Mouse (Mus musculus): Measurements from ENCODE around the gene Ttll12. TPM values are rescaled to one million over a fixed set of nuclear protein-coding genes. Genes with fewer than 3 reads are reported as not detected.

The Ttll12 gene
- total RNA-seq, 2 experiments from 2014 or later: 55.3 to 111 TPM

GRCm38 (mm10) chr15:83530688-83531087 lies 64.3 kb downstream of the Ttll12 start:
- ATAC-seq (replicated peaks; ENCODE audit: low FRiP score, low TSS enrichment, poor library complexity, severe bottlenecking): no peak

- no peak for ATAC-seq (replicated peaks; ENCODE audit: low FRiP score, low TSS enrichment, poor library complexity, severe bottlenecking)
These were observed 64.7 kb downstream of the Ttll12 start for GRCm38 (mm10) chr15:83530233-83530632.

- ATAC-seq (replicated peaks; ENCODE audit: low FRiP score, low TSS enrichment, poor library complexity, severe bottlenecking): no peak
These were observed 65.2 kb downstream of the Ttll12 start for GRCm38 (mm10) chr15:83529765-83530164.

GRCm38 (mm10) chr15:83528892-83529291 lies 66.1 kb downstream of the Ttll12 start:
- ATAC-seq (replicated peaks; ENCODE audit: low FRiP score, low TSS enrichment, poor library complexity, severe bottlenecking): no peak

- no peak for ATAC-seq (replicated peaks; ENCODE audit: low FRiP score, low TSS enrichment, poor library complexity, severe bottlenecking)
These were observed 67.2 kb downstream of the Ttll12 start for GRCm38 (mm10) chr15:83527747-83528146.

- peak; percentile 43 for ATAC-seq (replicated peaks; ENCODE audit: low FRiP score, low TSS enrichment, poor library complexity, severe bottlenecking)
These were observed 67.9 kb downstream of the Ttll12 start for GRCm38 (mm10) chr15:83527092-83527437.

GRCm38 (mm10) chr15:83526424-83527091 lies 68.4 kb downstream of the Ttll12 start, which contains the start of gene Bik:
Bik (plus strand) TSS chr15:83526862.
- ATAC-seq (replicated peaks; ENCODE audit: low FRiP score, low TSS enrichment, poor library complexity, severe bottlenecking): peak; percentile 66

Other genes with a start within 250 kb of the Ttll12 start
- gene Arfgap3, start 244.9 kb downstream of the Ttll12 start, total RNA-seq (2014; fragmentation: Nextera tagmentation): 25.2 and 32.4 TPM in 2 replicates
- gene Arfgap3, start 244.9 kb downstream of the Ttll12 start, total RNA-seq (2017): 23.1 and 32.1 TPM in 2 replicates
- 86.5 and 107 TPM in 2 replicates for gene Pacsin2, start 130.6 kb downstream of the Ttll12 start, total RNA-seq (2014; fragmentation: Nextera tagmentation)
- gene Pacsin2, start 130.6 kb downstream of the Ttll12 start, total RNA-seq (2017): 123 and 138 TPM in 2 replicates
- 9.5 and 18.0 TPM in 2 replicates for gene Ttll1, start 84.3 kb downstream of the Ttll12 start, total RNA-seq (2014; fragmentation: Nextera tagmentation)
- gene Ttll1, start 84.3 kb downstream of the Ttll12 start, total RNA-seq (2017): 9.2 and 9.5 TPM in 2 replicates
- 0.37 and 1.7 TPM in 2 replicates for gene Bik, start 68.3 kb downstream of the Ttll12 start, total RNA-seq (2014; fragmentation: Nextera tagmentation)
- gene Bik, start 68.3 kb downstream of the Ttll12 start, total RNA-seq (2017): not detected in 2 replicates
- gene Tspo, start 31.6 kb downstream of the Ttll12 start, total RNA-seq (2014; fragmentation: Nextera tagmentation): 68.3 and 109 TPM in 2 replicates
- gene Tspo, start 31.6 kb downstream of the Ttll12 start, total RNA-seq (2017): 22.8 and 35.7 TPM in 2 replicates
- gene Mcat, start 31.4 kb downstream of the Ttll12 start, total RNA-seq (2014; fragmentation: Nextera tagmentation): 21.7 and 28.8 TPM in 2 replicates
- gene Mcat, start 31.4 kb downstream of the Ttll12 start, total RNA-seq (2017): 17.6 and 24.1 TPM in 2 replicates
- 0.07 TPM in 1 of 2 replicates, not detected in the other for gene Scube1, start 129.9 kb upstream of the Ttll12 start, total RNA-seq (2014; fragmentation: Nextera tagmentation)
- not detected in 2 replicates for gene Scube1, start 129.9 kb upstream of the Ttll12 start, total RNA-seq (2017)
- gene Mpped1, start 184.3 kb upstream of the Ttll12 start, total RNA-seq (2014; fragmentation: Nextera tagmentation): not detected in 2 replicates
- not detected in 2 replicates for gene Mpped1, start 184.3 kb upstream of the Ttll12 start, total RNA-seq (2017)